ENCODE assay signal across 8 mouse cellular contexts in the genomic region with DNA sequence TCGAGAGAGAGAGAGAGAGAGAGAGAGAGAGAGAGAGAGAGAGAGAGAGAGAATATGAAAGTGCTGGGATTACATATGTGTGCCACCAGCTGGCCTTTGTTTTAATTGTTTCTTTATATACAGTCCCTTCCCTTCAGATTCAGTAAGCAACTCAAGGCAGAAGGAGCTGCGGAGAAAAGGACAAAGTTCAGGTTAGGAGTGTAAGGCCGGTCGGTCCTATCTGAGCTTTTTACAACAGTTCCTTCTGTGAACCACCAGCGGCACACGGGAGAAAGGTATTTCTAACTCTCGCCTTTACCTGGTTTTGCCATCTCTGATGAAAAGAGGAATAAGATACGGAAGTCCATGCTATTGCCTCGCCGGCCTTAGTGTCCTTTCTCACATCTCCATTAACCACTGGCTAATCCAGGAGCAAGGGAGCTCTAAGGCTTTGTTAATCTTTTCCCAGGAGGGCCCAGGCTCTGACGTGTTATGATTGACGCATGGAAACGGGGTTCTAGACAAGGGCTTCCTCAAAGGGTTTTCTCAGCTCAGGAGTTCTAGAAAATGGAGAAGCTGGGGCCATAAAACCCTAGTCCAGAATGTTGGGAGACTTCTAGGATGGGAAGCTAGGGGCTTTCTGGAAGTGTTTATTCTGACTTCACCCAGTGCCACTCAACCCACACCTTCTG. TPM values are rescaled to one million over a fixed set of nuclear protein-coding genes. Genes with fewer than 3 reads are reported as not detected.
DNase-seq lines count a peak whose midpoint lies in the region; ATAC-seq and TF ChIP-seq lines count a peak whose summit lies in the region.

No protein-coding gene starts in this region.

- peak; percentile 1; the same call in 1 of the 2 replicates for ATAC-seq in lung, postnatal 0 days
- no peak for ATAC-seq in limb, embryonic 13.5 days (ENCODE audit: low FRiP score, low read depth)

- peak overlapping the region; percentile 76 for H3K4me2 ChIP-seq in lung, postnatal 0 days (replicated peaks; ENCODE audit: low read depth, low read length)
- peak overlapping the region; percentile 77 for H3K4me2 ChIP-seq in limb, embryonic 13.5 days (replicated peaks)

- H3K36me3 ChIP-seq in lung, postnatal 0 days (ENCODE audit: insufficient read depth, low read length): 0 out of 2 replicates have a peak, but pooled peaks cover under 1% of the 10 kb centered on the region
- peaks cover 17% of the 10 kb centered on the region for H3K36me3 ChIP-seq in hindbrain, embryonic 10.5 days
- peaks cover 27% of the 10 kb centered on the region for H3K36me3 ChIP-seq in limb, embryonic 13.5 days
- peaks cover 5% of the 10 kb centered on the region for H3K36me3 ChIP-seq in small intestine, adult 2 months (ENCODE audit: control insufficient read depth, insufficient read depth, low read length)

- H3K27me3 ChIP-seq in lung, postnatal 0 days (replicated peaks; ENCODE audit: insufficient read depth, low read length): no peaks in the 10 kb centered on the region
- H3K27me3 ChIP-seq in hindbrain, embryonic 10.5 days (ENCODE audit: insufficient read depth, poor library complexity, severe bottlenecking): peaks cover 28% of the 10 kb centered on the region
- H3K27me3 ChIP-seq in limb, embryonic 13.5 days: no peaks in the 10 kb centered on the region
- no peaks in the 10 kb centered on the region; the same call in 1 of the 2 replicates for H3K27me3 ChIP-seq in small intestine, adult 2 months (ENCODE audit: control insufficient read depth, insufficient read depth, low read length)

- no peak; the same call in 1 of the 2 replicates for TF ChIP-seq POLR2A in small intestine, adult 2 months (IDR thresholded peaks at IDR 0.05; ENCODE audit: low read depth, low read length)

- no peak for TF ChIP-seq EP300 in lung, postnatal 0 days (IDR thresholded peaks at IDR 0.05)

- DNase-seq in lung, postnatal 0 days (ENCODE audit: low spot score): peak; percentile 42
- no peak for DNase-seq in lung, postnatal 4 days
- DNase-seq in hindbrain, embryonic 10.5 days (ENCODE audit: low spot score): no peak
- DNase-seq in cerebellum, adult 8-10 months: no peak
- no peak for DNase-seq in urinary bladder, postnatal 10 days (ENCODE audit: low spot score)
- no peak for DNase-seq in thymus, postnatal 25 days

- WGBS in lung, postnatal 0 days: 56% methylated on average over 13 of the region's 13 CpGs
- 60% methylated on average over 13 of the region's 13 CpGs for WGBS in hindbrain, embryonic 10.5 days
- WGBS in limb, embryonic 13.5 days: 57% methylated on average over 13 of the region's 13 CpGs
- 19% methylated on average over 13 of the region's 13 CpGs for WGBS in small intestine, adult 2 months

- H3K27ac ChIP-seq in lung, postnatal 0 days (ENCODE audit: low read length): peak overlapping the region; percentile 92
- H3K27ac ChIP-seq in hindbrain, embryonic 10.5 days: peak overlapping the region; percentile 94
- peak overlapping the region; percentile 96 for H3K27ac ChIP-seq in limb, embryonic 13.5 days
- peak overlapping the region; percentile 88 for H3K27ac ChIP-seq in small intestine, adult 2 months (ENCODE audit: insufficient read depth, low read depth, low read length)

- H3K9me3 ChIP-seq in lung, postnatal 0 days (ENCODE audit: low read length): no peaks in the 10 kb centered on the region
- no peaks in the 10 kb centered on the region for H3K9me3 ChIP-seq in hindbrain, embryonic 10.5 days
- no peaks in the 10 kb centered on the region for H3K9me3 ChIP-seq in limb, embryonic 13.5 days

- no peak for TF ChIP-seq CTCF in lung, postnatal 0 days (IDR thresholded peaks at IDR 0.05)
- no peak for TF ChIP-seq CTCF in small intestine, adult 2 months (IDR thresholded peaks at IDR 0.05; ENCODE audit: extremely low read depth, insufficient read length, insufficient replicate concordance, low read depth, low read length)

- peaks cover 6% of the 10 kb centered on the region; the same call in 1 of the 2 replicates for H3K4me1 ChIP-seq in lung, postnatal 0 days (ENCODE audit: insufficient read depth, low read depth, low read length)
- H3K4me1 ChIP-seq in hindbrain, embryonic 10.5 days (replicated peaks): peaks cover 47% of the 10 kb centered on the region
- peaks cover 38% of the 10 kb centered on the region for H3K4me1 ChIP-seq in limb, embryonic 13.5 days
- peaks cover 7% of the 10 kb centered on the region; the same call in 1 of the 2 replicates for H3K4me1 ChIP-seq in small intestine, adult 2 months (ENCODE audit: control insufficient read depth, insufficient read depth, insufficient read length, low read length)

- peak overlapping the region; percentile 86 for H3K4me3 ChIP-seq in lung, postnatal 0 days (ENCODE audit: low read depth, low read length)
- H3K4me3 ChIP-seq in hindbrain, embryonic 10.5 days: peak overlapping the region; percentile 90
- H3K4me3 ChIP-seq in limb, embryonic 13.5 days: peak overlapping the region; percentile 87
- peak overlapping the region; percentile 100 for H3K4me3 ChIP-seq in small intestine, adult 2 months (ENCODE audit: low read depth, low read length)

- H3K9ac ChIP-seq in lung, postnatal 0 days (replicated peaks; ENCODE audit: low read depth): peak overlapping the region; percentile 81
- H3K9ac ChIP-seq in limb, embryonic 13.5 days: peak overlapping the region; percentile 100

RNA-seq across cellular contexts. Expression of gene Cd63, which starts 8.1 kb away (rescaled TPM):
- polyA plus RNA-seq in lung, postnatal 0 days (2015; fragmentation: Nextera tagmentation; extraction: Ambion mirVana): 761 and 764 TPM in 2 replicates
- 240 and 253 TPM in 2 replicates for polyA plus RNA-seq in hindbrain, embryonic 10.5 days (2016; fragmentation: Nextera tagmentation; extraction: Ambion mirVana)
- polyA plus RNA-seq in limb, embryonic 13.5 days (2015; fragmentation: Nextera tagmentation; extraction: Ambion mirVana): 820 and 839 TPM in 2 replicates
- 62.0 and 91.5 TPM in 2 replicates for polyA plus RNA-seq in small intestine, adult 2 months (2012; rRNA removed)

RNA-seq across cellular contexts. Expression of gene Rdh5, which starts 13.8 kb away (rescaled TPM):
- polyA plus RNA-seq in lung, postnatal 0 days (2015; fragmentation: Nextera tagmentation; extraction: Ambion mirVana): 13.2 and 16.7 TPM in 2 replicates
- polyA plus RNA-seq in hindbrain, embryonic 10.5 days (2016; fragmentation: Nextera tagmentation; extraction: Ambion mirVana): 15.8 and 18.7 TPM in 2 replicates
- polyA plus RNA-seq in limb, embryonic 13.5 days (2015; fragmentation: Nextera tagmentation; extraction: Ambion mirVana): 12.2 and 12.9 TPM in 2 replicates
- 20.2 and 30.3 TPM in 2 replicates for polyA plus RNA-seq in small intestine, adult 2 months (2012; rRNA removed)

RNA-seq across cellular contexts. Expression of gene Bloc1s1, which starts 14.9 kb away (rescaled TPM):
- 228 and 243 TPM in 2 replicates for polyA plus RNA-seq in lung, postnatal 0 days (2015; fragmentation: Nextera tagmentation; extraction: Ambion mirVana)
- polyA plus RNA-seq in hindbrain, embryonic 10.5 days (2016; fragmentation: Nextera tagmentation; extraction: Ambion mirVana): 229 and 285 TPM in 2 replicates
- 225 and 240 TPM in 2 replicates for polyA plus RNA-seq in limb, embryonic 13.5 days (2015; fragmentation: Nextera tagmentation; extraction: Ambion mirVana)
- polyA plus RNA-seq in small intestine, adult 2 months (2012; rRNA removed): 88.8 and 147 TPM in 2 replicates

RNA-seq across cellular contexts. Expression of gene Gdf11, which starts 17.4 kb away (rescaled TPM):
- polyA plus RNA-seq in lung, postnatal 0 days (2015; fragmentation: Nextera tagmentation; extraction: Ambion mirVana): 1.6 and 2.1 TPM in 2 replicates
- polyA plus RNA-seq in hindbrain, embryonic 10.5 days (2016; fragmentation: Nextera tagmentation; extraction: Ambion mirVana): 8.9 and 11.1 TPM in 2 replicates
- 12.5 and 13.1 TPM in 2 replicates for polyA plus RNA-seq in limb, embryonic 13.5 days (2015; fragmentation: Nextera tagmentation; extraction: Ambion mirVana)
- polyA plus RNA-seq in small intestine, adult 2 months (2012; rRNA removed): 0.53 and 0.82 TPM in 2 replicates

RNA-seq across cellular contexts. Expression of gene Itga7, which starts 24.7 kb away (rescaled TPM):
- 14.6 and 20.7 TPM in 2 replicates for polyA plus RNA-seq in lung, postnatal 0 days (2015; fragmentation: Nextera tagmentation; extraction: Ambion mirVana)
- polyA plus RNA-seq in hindbrain, embryonic 10.5 days (2016; fragmentation: Nextera tagmentation; extraction: Ambion mirVana): 3.7 and 4.0 TPM in 2 replicates
- 4.8 and 5.5 TPM in 2 replicates for polyA plus RNA-seq in limb, embryonic 13.5 days (2015; fragmentation: Nextera tagmentation; extraction: Ambion mirVana)
- polyA plus RNA-seq in small intestine, adult 2 months (2012; rRNA removed): 8.4 and 14.6 TPM in 2 replicates
